Mouse (Mus musculus): ENCODE results near the gene Rhbdl1. TPM values are rescaled to one million over a fixed set of nuclear protein-coding genes. Genes with fewer than 3 reads are reported as not detected.

Rhbdl1 gene
- total RNA-seq, 2 experiments from 2014 or later, result 47.9 to 49.0 TPM

DNA sequence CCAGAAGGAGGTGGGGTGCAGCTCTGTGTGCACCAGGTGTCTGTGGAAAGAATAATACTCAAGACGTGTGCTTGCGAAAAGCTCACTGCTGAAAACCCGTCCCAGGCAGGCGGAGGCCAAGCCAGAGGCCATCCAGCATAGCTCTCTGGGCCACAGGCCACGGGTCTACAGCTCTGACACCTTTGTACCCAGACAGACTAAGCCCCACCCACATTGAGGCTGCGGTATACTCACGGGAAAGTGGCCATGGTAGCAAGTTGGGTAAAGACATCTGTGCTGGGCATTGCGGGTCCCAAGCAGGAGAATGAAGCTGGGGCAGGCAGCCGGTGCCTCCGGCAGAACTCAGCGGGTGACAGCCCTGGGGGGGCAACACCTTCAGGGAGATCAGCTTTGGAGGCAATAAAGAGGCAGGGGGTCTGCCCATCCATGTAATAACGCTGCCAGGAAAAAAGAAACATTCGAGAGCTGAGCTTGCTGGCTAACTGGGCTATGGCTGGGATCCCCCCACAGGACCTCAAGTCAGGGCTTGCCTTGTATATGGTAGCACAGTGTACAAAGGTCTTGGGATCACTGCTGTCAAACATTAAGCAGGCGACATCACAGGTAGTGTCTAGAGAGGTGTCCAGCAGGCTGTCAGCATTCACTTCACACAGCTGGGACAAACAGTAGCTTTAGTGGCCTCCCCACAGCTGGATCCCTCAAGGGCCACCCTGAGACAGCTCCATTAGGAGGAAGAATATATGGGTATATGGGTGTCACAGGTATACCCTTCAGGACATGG, 2.5 kb upstream of the Rhbdl1 start:
- DNase-seq, result no peak

DNA sequence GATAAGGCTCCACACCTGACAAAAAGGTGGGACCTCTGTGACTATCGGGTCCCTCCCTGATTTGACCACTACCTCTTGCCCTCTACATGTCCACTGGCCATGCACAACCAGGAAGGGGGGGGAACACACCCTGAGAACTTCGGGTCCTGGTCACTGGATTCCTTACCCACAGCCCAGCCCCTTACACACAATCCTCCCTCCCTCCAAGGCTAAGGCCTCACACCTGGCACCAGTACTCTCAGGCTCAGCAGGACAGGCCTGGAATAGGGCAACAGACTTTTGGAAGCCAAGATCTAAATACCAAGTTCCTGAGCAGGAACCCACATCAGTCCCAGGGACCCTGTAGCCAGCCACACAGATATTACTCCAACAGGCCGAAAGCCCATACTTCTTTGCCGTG, 1.8 kb upstream of the Rhbdl1 start:
- DNase-seq, result no peak

DNA sequence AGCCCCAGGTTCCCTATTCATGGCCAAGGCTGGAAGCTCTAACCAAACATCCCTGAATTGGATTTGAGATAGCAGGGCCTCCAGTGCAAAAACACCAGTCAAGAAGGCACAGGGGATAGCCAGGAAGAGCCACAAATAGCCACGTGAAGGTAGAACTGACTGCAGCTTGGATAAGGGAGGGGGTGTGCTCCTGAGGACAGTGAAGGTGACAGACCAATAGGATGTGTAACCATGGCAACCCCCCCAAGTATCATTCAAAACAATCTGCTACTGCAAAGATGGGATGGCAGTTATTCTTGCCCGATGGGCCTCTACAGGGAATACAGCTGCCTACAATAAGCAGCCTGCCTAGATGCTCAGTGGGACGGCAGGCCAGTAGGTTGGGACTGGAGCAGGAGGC, 438 bp upstream of the Rhbdl1 start:
- DNase-seq, result no peak

DNA sequence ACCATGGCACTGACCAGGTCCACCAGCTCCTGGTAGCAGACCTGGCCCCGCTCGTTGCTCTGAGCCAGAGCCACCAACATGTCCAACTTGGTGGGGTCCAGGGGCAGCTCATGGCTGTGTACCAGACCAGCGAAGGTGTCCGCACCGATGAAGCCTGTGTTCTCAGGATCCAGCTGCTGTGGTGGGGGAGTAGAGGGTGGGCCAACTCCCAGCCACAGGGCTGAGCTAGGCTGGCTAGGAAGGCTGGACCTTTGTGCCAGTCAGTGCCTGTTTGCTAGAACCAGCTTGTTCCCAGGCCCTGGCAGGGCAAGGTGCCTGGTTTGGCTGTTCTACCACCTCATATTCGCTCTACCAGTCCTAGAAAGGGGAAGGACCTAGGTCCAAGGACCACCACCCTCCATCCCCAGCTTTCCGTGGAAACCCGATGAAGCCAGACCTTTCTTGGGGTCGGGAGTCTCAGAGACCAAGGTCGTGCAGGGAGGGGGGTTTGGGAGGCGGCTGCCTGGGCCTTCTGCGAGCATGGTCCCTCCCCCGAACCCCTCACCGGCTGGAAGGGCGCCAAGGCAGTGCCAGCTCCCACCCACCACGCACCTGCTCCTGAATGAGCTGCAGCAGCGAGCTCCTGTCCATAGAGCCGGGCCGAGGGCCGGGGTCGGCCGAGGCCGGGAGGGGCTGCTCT, 559 bp downstream of the Rhbdl1 start:
- DNase-seq, result no peak

DNA sequence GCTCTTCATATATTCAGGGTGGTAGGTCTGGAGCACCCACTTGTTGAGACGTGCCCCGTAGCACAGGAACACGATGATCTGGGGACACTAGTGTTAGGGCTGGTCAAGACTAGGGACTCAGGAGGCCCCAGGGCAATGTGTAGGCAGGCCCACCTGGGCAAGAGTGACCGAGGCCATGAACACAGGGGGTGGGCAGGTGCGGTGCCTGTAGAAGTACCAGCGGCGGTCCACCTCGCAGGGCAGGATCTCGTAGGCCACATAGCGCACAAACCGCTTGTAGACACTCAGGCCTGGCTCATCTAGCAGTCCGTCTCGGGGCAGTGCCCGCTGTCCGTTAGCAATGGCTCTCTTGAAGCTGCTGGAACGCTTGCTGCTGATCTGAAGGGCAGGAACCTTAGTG, 1.3 kb downstream of the Rhbdl1 start:
- no peak for DNase-seq

DNA sequence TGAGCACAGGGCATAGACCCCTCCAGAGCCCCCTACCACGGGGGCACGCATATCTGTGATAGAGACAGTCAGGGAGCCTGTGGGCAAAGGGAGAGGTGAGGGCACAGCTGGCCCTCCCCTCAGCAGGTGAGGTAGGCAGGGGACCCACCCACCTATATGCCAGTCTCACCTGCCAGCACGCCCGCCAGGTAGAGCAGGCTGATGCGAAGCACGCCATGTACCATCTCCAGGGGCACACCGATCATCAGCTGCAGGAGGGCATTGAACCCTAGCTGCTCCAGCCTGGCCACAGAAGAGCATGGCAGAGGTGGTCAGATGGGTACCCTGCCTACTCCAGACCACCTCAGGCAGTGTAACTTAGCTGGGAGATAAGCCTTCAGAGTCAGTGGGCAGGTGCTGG, 1.8 kb downstream of the Rhbdl1 start:
- no peak for DNase-seq

DNA sequence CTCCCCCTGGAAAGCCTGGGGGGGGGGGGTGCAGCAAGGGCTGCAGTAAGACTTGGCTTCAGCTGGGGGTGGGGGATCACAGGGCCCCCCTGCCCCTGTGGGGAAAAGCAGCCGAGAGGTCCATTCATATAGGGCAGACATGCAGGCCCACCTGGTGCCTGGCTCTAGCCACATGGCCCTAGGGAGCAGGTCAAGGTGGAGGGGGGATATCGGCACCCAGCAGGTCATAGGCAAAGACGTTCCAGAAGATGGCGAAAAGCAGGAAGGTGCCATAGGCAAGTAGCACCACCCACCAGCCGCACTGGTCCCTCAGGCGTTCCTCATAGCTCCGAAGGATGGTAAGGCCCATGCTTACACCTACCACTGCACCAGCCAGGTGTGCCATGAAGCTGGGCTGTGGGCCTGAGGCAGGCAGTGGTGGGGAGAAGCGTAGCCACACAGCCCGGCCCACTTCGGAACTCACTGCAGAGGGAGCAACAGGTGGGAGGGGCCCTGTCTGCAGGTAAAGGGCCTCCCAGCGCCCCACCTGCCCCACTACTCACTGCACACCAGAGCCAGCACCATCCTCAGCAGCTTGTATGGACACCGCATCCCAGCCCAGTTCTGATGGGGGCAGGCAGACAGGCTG, 2.4 kb downstream of the Rhbdl1 start:
- no peak for DNase-seq

DNA sequence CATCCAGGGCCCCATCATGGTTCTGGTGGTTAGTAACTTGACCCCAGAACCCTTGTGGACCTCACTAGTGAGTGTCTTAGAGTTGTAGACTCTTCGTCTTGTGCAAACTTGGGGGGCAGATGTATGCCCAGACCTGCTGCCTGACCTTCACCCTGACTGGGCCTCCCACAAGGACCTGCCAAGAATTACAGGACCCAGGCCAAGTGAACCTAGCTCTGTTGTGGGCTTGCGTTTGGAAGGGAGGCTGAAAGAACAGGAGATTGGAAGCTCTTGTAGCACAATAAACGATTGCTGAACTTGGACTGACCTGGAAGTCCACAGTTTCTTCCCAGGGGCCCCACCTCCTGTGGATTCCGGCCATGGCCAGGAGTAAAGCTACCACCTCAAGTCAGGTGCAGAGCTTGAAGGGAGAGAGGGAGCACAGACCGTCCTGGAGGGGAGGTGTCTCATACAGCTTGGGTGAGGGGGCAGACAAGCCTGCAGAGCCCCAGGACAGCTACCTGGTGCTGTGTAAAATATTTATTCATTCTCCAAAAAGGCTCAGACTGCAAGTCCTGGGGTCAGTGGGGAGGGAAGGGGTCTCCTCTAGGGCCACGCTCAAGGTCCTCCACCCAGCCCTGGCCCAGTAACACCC, 3.0 kb downstream of the Rhbdl1 start:
- no peak for DNase-seq

DNA sequence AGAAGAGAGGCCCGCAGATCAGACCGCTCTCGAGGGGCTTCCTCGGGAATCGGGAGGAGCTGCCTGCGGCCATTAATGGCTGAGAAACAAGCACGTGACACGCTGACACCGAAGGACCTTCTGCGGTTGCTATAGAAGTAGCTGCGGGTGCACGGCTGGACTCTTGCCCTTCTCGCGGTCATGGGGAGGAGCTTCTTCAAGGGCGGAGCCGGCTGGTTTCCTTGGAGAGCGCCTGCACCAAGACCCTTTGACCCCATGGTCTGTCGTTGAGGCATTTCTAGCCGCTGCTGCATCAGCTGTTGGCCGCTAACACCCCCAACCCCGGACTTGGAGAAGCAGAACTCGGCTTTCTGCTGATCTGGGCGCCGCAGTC, 3.8 kb downstream of the Rhbdl1 start, which contains the start of gene Stub1:
Stub1 (minus strand) TSS at position 114 of the 373 bp plus-strand sequence.
- peak in 1 of 2 experiments; percentile 89 for DNase-seq

DNA sequence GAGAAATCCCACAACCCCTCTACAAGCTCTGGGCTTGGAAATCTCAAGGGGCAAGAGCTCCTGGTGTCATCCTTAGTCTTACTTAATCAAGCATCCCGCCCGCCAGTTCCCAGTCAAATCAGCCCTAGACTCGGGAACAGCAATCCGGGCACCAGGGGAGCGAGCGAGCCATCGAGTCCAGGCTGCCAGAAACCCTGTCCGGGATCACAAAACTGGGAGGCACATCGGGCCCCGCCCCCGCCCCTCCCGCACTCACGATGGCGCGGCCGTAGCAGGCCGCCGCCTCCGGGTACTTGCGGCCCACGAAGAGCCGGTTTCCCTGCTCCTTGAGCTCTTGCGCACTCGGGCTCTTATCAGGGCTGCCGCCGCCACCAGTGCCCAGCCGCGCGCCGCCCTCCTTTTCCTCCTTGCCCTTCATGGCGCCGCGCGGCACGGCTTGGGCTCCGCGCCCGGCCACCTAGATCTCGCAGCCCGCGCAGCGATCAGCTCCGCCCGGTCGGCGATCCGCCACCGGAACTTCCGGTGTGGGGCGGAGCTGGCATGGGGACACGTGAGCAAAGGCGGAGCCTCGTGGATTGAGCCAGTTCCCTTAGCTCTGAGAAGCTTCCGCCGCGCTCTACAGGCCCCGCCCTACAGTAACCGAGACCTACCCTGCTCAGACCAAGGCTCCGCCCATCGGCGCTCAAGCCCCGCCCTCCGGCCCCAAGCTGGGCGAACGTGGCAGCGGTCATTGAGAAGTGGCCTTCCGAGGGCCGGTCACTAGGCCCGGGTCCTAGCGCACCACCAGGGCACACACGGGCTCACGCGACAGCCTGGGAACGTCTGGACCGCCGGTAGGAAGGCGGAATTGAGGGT, 4.4 kb downstream of the Rhbdl1 start:
- DNase-seq, result peak; percentile 98

DNA sequence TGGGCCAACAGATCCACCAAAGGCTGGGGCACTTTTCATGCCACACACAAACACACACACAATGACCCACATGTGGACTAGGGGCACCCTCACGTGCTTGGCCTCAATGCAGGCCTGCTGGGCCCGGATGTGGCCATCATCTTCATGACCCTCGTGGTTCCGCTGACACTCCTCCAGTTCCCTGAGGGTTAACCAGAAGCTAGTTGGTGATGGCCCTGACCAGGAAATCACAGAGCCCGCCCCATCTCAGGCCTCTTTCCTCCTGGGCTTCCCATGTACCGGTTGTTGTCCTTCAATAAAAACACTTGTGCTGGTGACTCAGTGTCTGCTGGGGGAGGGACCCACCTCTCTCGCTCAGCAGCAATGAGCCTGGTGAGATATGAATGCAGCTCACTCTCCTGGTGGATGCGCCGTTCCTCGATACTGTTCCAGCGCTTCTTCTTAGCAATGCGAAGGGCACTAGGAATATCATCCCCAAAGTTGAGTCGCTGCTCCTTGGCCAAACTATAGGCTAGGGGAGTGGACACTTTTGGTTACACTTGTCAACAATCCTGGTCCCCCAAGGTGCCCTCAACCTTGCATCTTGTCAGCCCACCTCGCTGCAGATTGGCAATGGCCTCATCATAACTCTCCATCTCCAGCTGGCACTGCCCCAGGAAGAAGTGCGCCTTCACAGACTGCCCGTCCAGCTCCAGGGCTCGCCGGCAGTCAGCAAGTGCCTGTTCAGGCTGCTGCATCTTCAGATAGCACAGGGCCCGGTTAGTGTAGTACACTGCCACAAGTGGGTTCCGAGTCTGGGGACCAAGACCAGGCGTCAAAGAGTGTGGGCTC, 5.4 kb downstream of the Rhbdl1 start:
- no peak for DNase-seq

DNA sequence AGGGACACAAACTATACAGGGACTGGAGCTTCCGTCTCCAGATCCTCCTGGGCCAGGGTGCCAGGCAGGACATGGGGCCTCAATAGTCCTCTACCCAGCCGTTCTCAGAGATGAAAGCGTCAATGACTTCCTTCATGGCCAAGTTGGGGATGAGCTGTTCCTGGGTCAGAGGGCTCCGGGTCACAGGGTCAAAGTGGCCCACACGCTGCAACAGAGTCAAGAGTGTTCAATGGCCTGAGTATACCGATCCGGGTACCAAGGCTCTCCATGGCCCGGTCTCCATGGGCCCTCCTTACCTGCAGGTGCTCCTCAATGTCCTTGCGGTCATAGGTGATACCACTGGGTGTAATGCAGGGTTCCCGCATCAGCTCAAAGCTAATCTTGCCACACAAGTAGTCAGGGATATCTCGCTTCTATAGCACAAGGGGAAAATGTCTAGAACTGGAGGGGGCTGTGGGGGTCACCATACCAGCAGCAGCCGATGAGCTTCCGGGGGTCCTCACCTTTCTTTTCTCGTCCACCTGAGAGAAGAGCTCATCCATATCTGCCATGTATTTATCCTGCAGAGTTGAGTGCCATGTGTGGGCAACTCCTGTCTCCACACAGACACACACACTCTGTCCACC, 6.2 kb downstream of the Rhbdl1 start:
- DNase-seq, result no peak

DNA sequence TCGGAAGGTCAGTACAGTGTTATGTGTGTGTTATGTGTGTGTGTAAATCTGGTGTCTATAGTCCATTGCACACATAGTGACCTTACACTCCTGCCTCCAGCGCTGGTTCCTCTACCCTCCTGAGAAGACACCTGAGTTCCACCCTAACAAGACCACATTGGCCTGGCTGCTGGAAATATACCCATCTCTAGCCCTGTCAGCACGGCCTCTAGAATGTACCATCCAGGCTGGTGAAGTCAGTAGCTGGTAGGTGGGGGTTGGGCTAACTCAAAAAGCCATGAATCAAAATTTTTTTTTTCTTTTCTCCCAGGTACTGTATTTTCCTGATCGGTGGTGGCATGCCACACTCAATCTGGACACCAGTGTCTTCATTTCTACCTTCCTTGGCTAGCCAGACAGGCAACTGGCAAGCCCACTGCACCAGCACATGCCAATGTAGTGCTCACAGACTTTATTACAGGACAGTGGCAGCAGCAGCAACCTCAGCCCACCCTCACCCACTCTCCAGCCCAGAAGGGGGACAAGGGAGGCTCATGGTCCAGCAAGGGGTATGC, 6.8 kb downstream of the Rhbdl1 start:
- DNase-seq, result no peak

DNA sequence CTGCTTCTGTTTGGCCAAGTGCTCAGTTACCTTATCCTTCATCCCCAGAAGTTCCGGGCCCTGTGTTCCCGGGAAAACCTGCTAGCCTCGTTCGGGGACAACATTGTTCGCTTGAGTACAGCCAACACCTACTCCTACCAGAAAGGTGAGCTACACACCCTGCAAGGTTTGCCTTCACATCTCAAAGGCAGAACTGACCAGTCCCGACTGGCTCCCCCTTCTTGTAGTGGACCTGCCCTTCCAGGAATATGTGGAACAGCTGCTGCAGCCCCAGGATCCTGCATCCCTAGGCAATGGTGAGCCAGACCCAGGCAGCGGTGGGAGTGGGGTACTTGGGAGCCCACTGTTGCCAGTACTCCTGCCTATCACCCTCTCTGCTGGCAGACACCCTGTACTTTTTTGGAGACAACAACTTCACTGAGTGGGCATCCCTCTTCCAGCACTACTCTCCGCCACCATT, 7.5 kb downstream of the Rhbdl1 start:
- DNase-seq, result no peak

DNA sequence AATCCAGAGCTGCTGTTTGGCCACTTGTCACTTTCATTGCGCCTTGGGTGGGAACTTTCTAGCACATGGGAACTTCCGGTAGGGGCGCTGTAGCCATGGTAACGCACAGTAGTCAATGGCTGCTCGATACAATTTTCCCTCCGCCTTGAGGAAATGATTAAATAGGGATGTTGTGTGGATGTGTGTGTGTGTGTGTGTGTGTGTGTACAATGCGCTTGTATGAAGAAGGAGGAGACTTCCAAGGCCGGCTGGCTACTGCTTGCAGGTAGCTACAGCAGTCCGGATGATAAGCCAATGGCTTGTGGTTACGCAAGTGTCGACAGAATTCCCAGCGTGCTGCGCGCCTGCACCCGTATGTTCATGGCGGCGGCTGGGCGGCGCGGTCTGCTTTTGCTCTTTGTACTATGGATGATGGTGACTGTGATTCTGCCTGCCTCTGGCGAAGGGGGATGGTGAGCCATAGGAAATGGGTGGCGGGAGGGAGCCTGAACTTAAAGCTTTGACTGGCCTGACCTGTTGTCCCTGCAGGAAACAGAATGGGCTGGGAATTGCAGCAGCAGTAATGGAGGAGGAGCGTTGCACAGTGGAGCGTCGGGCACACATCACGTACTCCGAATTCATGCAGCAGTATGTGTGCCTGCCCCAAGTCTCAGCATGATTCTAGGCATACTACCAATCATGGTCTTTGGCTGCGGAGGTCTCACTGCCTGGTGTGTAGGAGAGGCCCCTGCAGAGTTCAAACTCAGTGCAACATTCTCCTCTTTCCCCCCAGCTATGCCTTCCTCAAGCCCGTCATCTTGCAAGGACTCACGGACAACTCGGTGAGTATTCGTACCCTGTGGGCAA, 8.2 kb downstream of the Rhbdl1 start, which contains the start of gene Jmjd8:
Jmjd8 (plus strand) TSS at position 156 of the 846 bp plus-strand sequence.
- DNase-seq, result peak; percentile 85

DNA sequence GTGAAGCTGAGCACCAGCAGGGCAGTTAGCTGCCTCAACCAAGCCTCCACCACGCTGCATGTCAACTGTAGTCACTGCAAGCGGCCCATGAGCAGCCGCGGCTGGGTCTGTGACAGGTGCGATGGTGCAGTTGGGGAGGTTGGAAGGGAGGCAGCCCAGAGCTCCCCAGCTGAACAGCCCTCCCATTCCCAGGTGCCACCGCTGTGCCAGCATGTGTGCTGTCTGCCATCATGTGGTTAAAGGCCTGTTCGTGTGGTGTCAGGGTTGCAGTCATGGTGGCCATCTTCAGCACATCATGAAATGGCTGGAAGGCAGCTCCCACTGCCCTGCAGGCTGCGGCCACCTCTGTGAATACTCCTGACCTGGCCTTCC, 8.9 kb downstream of the Rhbdl1 start:
- DNase-seq, result no peak

DNA sequence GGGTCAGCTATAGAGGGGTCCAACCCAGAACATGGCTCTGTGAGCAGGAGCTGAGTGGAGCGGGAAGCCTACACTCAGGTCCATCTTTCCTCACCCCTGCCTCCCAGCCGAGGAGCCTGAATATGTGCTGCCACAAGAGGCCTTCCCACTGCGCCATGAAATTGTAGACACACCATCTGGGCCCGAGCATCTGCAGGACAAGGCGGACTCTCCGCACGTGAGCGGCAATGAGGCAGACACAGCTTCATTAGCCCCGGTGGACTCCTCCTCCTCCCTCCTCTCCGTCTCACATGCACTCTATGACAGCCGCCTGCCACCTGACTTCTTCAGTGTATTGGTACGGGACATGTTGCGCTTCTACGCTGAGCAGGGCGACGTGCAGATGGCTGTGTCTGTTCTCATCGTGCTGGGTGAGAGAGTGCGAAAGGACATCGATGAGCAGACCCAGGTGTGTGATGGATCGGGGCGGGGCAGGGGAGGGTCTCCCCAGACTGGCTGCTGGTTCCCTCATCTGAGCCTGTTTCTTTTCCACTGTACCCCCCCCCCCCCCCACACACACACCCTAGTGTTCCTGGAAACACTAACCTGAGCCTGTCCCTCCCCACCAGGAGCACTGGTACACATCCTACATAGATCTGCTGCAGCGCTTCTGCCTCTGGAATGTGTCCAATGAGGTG, 9.4 kb downstream of the Rhbdl1 start:
- no peak for DNase-seq

DNA sequence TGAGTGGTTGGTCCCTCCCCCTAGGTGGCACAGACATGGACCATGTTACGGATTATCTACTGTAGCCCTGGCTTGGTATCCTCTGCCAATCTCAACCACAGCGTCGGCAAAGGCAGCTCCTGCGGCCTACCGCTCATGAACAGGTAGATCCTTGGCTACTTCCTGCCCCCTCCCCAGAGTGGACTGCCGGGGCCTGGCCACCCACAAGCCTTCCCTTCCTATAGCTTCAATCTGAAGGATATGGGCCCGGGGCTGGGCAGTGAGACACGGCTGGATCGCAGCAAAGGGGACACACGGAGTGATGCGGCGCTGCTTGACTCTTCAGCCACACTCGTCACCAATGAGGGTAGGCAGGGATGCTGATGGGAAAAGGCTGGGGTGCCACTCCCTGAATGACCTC, 10.1 kb downstream of the Rhbdl1 start:
- no peak for DNase-seq
